Mouse (Mus musculus) ovary, postnatal 10 days (tissue): ENCODE results near the gene Dnlz.

Source experiments
- DNase-seq: peaks from one replicate; pipeline ENCODE4 v3.0.0; 2022; ENCODE audit warnings: low spot score

Dnlz gene

GRCm38 (mm10) chr2:26320245-26321185, 31.4 kb downstream of the Dnlz start:
- DNase-seq = no peak

- DNase-seq = no peak
Observed at GRCm38 (mm10) chr2:26319519-26320244, 32.2 kb downstream of the Dnlz start.

- DNase-seq = no peak
Observed at GRCm38 (mm10) chr2:26319109-26319508, 32.8 kb downstream of the Dnlz start.

GRCm38 (mm10) chr2:26317991-26318672, 33.8 kb downstream of the Dnlz start:
- no peak for DNase-seq

- DNase-seq = no peak
Observed at GRCm38 (mm10) chr2:26317371-26317770, 34.5 kb downstream of the Dnlz start.

GRCm38 (mm10) chr2:26316576-26317246, 35.2 kb downstream of the Dnlz start:
- no peak for DNase-seq

- peak; percentile 43 for DNase-seq
Observed at GRCm38 (mm10) chr2:26315925-26316311, 36.0 kb downstream of the Dnlz start.

- DNase-seq = peak; percentile 50
Observed at GRCm38 (mm10) chr2:26315072-26315924, 36.6 kb downstream of the Dnlz start, which contains the start of gene Gpsm1. Gpsm1 (plus strand) TSS chr2:26315515.

GRCm38 (mm10) chr2:26314281-26315071, 37.4 kb downstream of the Dnlz start:
- DNase-seq = peak; percentile 35

- DNase-seq = no peak
Observed at GRCm38 (mm10) chr2:26313394-26313793, 38.5 kb downstream of the Dnlz start.

- no peak for DNase-seq
Observed at GRCm38 (mm10) chr2:26312812-26313211, 39.1 kb downstream of the Dnlz start.

GRCm38 (mm10) chr2:26311936-26312335, 40.0 kb downstream of the Dnlz start:
- no peak for DNase-seq

GRCm38 (mm10) chr2:26309739-26310138, 42.2 kb downstream of the Dnlz start:
- no peak for DNase-seq

- no peak for DNase-seq
Observed at GRCm38 (mm10) chr2:26306702-26307101, 45.2 kb downstream of the Dnlz start.

- no peak for DNase-seq
Observed at GRCm38 (mm10) chr2:26305555-26305954, 46.4 kb downstream of the Dnlz start.

GRCm38 (mm10) chr2:26304711-26305110, 47.2 kb downstream of the Dnlz start:
- DNase-seq = no peak

- DNase-seq = no peak
Observed at GRCm38 (mm10) chr2:26302005-26302503, 49.9 kb downstream of the Dnlz start.

GRCm38 (mm10) chr2:26300808-26301174, 51.1 kb downstream of the Dnlz start:
- DNase-seq = peak; percentile 85

GRCm38 (mm10) chr2:26300161-26300807, 51.6 kb downstream of the Dnlz start:
- DNase-seq = no peak
